Mouse (Mus musculus): ENCODE measurements at regions not wholly inside any gene's neighbourhood (a gene's known extent, or its start where the extent isn't known, plus 50 kb on each side); places are given as distances from the start of the nearest gene placed in this dataset.
"Not testable (repeated sequence)": the region's sequence is repeated elsewhere in the genome, so short reads cannot be mapped to it uniquely, and the experiment has no call there.

DNA sequence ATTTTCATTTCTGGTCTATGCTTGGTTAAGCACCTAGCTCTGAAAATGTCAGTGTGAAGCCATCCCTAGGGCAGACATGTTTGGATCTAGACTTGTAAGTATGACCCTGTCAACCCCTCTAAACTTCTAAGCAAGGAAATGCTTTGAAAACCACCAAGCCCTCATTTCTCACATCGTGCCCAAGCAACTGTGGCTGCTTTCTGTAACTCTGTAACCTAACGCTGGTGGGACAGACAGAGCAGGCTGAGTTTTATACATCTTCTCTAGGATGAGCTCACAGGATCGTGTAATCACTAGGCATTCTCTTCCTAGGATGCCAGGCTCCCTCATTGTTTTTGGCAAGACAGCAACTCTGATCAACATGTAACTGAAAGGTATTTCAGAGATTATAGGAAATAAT is 309.6 kb upstream of the Pkdcc start:
- DNase-seq (ENCODE audit: extremely low spot score in 1 of 2, low spot score in 1 of 2), result no peak

DNA sequence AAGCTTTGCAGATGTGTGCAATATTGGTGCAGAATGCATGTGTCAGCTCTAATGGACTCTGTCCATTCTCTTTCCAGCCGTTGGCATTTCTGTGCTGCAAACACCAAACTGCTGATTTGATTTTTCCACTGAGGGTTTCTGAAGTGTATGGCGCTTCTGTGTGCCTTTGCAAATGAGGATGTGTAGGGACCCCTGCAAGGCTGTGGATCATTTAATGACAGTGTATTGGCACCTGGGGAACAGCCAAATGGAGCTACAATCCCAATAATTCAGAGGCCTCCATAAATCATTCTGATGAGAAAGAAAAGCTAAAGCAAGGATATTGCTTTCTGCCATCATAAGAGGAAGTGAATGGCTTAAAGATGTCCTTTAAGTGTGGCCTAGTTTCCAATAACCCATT is 305.9 kb upstream of the Pkdcc start:
- DNase-seq (ENCODE audit: extremely low spot score in 1 of 2, low spot score in 1 of 2), result no peak

DNA sequence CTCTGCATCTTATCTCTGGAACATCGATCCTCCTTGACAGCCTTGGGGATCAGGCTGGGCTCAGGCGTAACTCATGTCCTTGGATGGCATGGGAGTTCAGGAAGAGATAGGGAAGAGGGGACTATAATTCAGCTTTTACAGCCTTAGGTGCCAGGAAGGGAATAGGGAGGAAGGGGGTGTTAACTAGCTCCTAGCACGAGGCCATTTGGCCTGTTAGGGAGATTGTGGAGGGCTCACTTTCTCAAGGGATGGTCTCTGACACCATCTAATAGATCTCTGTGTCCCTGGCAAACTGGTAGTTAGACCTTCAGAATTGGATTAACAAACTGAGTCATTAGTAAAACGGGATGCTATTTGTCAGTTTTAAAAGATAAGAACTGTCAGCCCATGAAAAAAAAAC is 292.1 kb upstream of the Pkdcc start:
- not testable (repeated sequence) for DNase-seq (ENCODE audit: extremely low spot score in 1 of 2, low spot score in 1 of 2)

DNA sequence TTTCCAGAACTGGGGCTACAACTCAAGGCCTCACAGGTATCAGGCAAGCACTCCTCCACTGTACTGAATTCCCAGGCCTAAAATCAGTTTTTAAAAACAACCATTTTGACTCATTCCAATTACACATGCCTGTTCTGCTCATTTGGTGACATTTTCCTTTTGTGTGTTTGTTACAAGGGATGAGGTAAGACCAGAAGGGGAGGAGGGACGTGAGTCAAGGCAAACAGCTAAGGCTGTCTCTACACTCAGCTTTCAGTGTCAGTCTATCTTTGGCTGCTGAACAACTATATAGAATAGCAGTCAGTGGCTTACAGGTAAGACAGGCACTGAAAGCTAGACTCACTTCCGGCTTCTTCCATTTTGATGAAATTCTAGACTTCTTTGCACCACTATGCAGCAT is 289.3 kb upstream of the Pkdcc start:
- DNase-seq (ENCODE audit: extremely low spot score in 1 of 2, low spot score in 1 of 2), result no peak

DNA sequence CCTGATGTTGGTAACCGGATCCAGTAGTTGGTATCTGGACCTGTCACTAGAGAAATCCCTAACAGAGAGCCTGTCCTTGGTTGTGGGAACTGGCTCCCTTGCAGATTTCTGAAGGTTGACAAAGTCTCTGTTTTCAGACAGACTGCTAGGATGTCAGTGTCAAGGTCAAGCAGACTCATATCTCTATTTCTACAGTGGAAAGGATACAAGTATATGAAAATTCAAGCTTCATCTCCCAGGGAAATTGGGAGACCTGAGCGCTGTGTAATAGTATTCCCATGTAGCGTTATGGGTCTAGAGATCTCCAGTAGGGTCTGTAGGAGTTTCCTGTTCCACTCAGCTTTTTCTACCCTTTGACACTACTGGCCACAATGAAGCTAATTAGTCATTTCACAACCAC is 287.4 kb upstream of the Pkdcc start:
- no peak for DNase-seq (ENCODE audit: extremely low spot score in 1 of 2, low spot score in 1 of 2)

DNA sequence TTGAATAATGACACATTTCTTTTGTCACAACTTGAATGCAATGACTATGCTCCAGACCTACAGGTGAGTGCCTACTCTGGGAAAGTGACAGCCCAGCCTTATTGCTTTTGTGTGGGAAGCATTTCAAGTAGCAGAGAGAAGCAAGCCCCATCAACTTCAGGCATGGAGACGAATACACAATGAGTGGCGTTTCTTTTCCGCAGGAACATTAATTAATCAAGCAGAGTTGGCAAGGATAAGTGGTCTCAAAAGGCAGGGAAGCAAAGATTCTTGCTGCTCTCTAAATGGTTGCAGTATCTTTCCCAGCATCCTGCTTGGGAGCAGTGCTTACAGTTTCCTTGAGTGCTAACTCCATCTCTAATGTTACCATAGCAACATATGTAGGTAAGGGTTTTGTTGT is 285.6 kb upstream of the Pkdcc start:
- no peak for DNase-seq (ENCODE audit: extremely low spot score in 1 of 2, low spot score in 1 of 2)

DNA sequence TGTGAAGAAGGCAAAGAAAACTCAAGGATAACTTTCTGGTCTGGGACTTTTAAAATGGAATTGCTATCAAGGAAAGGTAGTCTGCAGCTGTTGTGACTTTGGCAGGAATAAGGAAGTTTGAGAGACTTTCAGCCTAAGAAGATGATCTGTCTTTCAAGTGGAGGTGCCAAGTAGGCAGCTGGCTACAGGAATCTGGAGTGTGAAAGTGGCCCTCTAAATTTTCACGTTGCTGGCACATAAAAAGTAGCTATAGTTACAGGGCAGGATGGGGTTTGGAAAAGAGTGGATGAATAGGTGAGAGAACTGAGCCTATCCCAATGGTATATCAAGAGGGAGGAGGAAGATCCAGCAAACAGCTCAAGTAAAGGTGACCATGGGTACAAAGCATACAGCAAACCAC is 284.4 kb upstream of the Pkdcc start:
- no peak for DNase-seq (ENCODE audit: extremely low spot score in 1 of 2, low spot score in 1 of 2)

DNA sequence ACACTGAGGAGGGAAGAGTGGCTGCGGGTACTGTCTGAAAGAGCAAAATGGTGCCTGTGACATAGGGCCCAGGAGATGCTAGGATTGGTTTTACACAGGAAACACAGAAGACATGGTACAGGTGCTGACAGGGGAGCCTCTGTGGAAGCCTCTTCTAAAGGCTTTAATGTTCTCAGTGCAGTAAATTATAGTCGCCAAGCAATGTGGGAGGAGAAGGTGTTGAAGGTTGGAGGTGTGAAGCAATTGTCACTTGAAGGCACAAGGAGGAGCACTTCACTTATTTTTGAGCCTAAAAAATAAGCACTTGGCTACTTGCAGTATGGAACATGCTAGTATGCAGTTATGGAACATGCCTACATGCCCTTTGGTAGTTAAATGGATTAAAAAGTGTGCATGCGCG is 283.6 kb upstream of the Pkdcc start:
- no peak for DNase-seq (ENCODE audit: extremely low spot score in 1 of 2, low spot score in 1 of 2)

DNA sequence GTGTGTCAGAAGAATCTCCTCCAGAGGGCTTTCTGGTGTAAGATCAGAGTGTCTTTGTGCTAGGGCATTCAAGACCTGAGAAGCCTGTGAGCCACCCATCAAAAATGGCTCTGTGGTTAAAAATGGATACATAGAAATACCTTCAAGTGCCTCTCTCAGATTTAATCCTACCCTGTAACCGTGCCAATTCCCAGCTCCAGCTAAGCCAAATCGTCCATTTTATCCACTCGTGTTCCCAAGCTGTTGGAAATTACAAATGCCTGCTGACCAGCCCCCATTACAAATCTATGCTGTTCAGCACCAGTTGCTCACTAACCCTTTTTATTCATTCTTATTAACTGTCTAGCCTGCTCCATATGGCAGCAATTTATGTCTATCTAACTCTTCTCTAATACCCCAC is 278.3 kb upstream of the Pkdcc start:
- DNase-seq (ENCODE audit: extremely low spot score in 1 of 2, low spot score in 1 of 2), result no peak

DNA sequence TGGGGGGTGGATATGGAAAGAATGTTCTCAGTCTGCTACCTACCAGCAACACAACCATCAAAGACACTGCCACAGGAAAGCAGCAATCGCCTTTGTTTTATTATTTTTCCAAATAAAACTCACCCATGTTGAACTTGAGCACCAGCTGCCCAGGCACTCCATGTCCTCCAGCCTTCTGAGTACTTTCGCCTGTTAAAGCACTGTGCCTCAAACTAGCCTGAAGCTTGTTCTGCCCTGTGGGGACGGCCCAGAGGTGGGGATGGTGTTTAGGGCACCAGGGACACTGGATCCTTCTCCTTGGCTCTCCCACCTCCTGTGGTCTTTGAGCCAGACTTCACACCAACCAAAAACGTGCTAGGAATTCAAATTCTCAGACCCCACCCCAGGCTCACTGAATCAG is 269.0 kb upstream of the Pkdcc start:
- DNase-seq (ENCODE audit: extremely low spot score in 1 of 2, low spot score in 1 of 2), result no peak

DNA sequence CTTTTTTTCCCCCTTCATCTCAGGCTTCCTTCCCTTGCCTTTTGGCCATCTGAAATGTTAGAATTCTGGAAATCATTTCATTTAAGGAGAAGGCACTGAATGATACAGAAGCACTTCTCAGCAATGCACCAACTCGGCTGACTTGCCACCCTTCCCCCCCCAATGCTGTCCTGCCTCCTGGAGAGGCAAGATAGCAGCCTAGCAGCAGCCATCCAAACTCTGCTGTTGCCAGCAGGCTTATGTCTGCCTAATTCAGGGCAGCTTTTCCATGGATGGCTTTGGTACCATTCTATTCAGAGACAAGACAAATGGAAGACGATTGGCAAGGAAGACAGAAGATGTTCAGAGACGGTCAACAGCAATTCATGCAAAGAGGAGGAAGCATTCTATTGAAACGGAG is 265.3 kb upstream of the Pkdcc start:
- no peak for DNase-seq (ENCODE audit: extremely low spot score in 1 of 2, low spot score in 1 of 2)

DNA sequence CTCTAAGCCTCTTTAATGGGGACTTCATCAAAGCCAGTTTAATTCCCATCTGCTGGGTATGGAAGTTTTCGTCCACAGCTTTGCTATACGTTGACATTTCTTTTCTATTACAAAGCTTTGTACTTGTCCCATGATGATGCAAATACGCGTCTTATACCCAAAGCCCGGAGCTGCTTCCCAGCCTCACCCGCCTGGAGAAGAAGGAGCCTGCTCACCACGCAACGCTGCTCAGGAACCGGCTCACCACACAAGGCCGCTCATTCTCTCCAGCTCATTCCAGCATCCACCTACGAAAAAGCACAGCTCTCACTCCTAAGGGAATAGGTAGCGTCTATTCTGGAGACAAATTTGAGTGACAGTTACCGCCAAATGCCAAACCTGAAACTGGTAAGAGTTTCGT is 264.8 kb upstream of the Pkdcc start:
- no peak for DNase-seq (ENCODE audit: extremely low spot score in 1 of 2, low spot score in 1 of 2)

DNA sequence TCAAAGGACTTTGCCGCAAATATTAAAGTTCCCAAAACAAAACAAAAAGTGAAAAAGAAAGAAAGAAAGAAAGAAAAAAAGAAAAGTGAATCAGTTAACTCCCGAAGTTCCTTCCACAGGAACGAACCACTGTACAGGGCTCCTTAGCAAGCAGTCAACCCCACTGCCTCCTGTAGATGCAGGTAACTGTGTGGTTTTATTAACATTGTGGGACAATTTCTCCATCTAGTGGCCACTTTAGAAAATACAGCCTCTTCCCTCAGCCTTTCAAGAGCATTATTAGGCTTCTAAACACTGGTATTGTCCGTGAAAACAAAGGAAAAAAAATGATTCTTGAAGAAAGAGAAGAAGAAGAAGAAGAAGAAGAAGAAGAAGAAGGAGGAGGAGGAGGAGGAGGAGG is 257.7 kb upstream of the Pkdcc start:
- peak in 1 of 2 experiments; percentile 13 for DNase-seq (ENCODE audit: extremely low spot score in 1 of 2, low spot score in 1 of 2)

DNA sequence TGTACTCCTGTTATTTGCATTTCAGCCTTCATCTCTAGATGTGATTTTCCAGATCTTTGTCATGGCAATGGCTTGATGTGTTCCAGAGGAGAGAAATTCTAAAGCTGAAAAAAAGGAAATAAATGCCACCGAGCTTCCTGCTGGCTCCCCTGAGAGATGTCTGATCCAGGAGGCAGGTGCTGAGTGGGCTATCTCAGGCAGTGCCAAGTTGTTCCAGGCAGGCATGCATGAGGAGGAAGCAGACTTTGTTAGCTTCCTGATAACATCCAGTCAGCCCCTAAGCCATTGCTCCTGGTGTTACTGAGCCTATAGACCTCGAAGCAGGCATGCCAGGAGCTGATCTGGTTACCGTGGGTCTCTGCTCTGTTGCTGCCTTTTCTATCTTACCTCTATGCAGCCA is 251.7 kb upstream of the Pkdcc start:
- no peak for DNase-seq (ENCODE audit: extremely low spot score in 1 of 2, low spot score in 1 of 2)

DNA sequence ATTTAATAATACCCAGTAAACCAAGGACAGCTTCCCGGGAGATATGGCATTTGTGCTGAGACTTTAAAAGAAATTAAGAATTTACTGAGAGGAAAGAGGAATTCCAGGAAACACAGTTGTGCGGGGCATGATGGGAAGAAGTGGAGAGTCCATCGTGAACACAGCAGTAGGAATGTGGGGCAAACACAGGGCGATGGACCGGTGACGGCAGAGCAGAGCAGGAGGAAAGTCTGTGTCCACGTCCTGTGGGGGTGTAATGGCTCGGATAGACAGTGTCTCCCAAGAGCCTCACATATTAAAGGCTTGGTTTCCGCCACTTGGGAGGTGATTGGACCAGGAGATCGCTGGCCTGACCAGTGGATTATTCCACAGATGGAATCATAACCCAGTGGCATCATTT is 215.4 kb upstream of the Pkdcc start:
- DNase-seq (ENCODE audit: extremely low spot score in 1 of 2, low spot score in 1 of 2), result peak in 1 of 2 experiments; percentile 3

DNA sequence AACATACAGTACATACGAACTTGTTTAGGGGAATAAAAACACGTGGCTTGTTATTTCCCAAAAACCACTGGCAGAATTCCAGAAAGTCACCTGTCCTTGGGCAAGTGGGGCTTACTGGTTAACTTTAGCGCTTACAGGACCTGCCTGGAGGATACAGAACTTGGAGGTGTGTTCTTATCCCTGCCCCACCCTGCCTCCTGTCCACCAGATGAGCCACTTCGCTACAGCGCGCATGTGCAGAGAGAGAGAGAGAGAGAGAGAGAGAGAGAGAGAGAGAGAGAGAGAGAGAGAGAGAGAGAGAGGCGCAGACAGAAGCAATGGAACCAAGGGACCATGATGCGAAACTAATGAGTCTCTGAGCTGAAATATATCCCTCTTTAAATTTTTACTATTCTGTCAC is 214.7 kb upstream of the Pkdcc start:
- no peak for DNase-seq (ENCODE audit: extremely low spot score in 1 of 2, low spot score in 1 of 2)

DNA sequence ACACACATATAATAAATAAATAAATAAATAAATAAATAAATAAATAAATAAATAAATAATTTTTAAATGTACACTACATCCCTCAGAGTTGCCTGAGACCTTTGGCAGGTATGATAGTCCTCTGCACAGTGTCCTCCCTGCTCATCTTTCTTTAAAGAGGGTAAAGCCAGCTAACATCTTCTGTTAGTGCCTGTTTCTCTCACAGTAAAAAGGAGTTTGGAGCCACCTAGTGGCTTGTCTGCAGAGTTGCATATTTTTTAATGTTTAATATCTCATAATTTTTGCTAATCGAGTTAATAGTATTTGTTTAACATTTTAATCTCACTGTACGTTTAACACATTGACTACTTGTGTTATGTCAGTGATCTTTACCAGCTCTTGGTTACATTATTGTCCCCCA is 213.5 kb upstream of the Pkdcc start:
- peak in 1 of 2 experiments; percentile 22 for DNase-seq (ENCODE audit: extremely low spot score in 1 of 2, low spot score in 1 of 2)

DNA sequence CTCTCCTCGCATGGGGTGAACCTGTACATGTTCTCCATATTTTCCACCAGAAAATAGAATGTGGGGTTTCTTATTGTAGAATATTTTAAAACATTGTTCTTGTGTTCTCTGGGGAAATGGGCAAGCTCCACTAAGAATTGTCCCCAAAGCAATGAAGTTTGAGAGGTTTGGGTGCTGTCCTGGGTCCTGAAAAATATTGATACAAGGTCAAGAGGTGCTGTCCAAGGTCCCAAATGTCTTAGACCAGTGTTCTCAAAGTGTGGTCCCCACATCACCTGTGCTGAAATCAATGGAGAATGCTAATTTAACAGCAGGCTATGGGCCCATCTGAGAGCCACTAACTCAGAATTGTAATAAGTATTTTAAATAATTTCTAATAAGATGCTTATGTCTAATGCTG is 204.2 kb upstream of the Pkdcc start:
- no peak for DNase-seq (ENCODE audit: extremely low spot score in 1 of 2, low spot score in 1 of 2)

DNA sequence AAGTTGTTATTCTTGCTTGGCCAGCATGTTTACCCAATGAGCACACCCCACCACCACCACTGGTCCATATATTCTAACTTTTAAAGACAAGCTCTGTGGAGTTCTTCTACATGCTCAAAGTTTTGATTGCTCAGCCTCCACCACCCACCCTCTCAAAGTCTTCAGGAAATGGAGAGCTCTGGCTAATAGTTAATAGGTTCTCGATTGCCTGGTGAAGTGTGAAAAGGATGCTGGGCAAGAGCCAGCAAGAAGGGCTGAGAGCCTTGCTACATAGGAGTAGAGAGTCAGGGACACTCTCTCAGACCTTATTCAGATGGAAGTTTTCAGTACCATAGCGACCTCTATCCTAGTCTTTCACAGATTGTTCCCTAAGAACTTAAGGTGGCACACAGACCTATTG is 199.4 kb upstream of the Pkdcc start:
- DNase-seq (ENCODE audit: extremely low spot score in 1 of 2, low spot score in 1 of 2), result no peak

DNA sequence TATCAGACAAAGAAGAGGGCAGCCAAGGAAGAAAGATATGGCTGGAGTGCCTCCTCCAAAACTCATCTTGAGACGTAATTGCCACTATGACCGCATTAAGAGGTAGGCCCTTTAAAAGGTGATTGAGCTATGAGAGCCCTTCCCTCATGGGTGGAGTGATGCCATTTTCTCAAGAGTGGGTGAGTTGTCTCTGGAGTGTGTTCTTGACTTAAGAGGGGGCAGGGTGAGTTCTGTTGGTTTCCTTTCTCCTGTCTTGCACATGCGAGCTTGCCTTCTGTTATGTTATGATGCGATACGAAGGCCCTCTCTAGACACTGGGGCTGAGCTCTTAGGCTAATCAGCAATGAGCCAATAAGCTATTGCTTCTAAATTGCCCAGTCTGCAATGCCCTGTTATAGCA is 198.2 kb upstream of the Pkdcc start:
- no peak for DNase-seq (ENCODE audit: extremely low spot score in 1 of 2, low spot score in 1 of 2)

DNA sequence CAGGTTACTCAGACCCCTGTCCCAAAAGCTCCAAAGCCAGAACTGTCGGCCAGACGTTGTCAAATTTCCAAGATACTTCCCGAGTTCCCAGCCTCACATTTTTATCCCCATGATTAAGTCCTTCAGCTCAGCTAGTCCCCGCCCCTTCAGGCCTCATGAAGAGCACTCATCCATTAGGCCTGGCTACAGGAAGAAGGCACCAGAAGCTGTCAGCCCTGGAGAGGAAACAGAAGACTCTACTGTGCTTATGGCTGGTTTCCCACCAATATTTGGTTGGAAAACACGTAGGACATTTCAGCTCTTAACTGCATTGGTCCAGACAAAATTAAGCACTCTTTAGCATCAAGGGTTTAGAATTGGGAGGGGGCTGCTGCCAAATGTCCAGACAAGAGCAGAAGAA is 195.8 kb upstream of the Pkdcc start:
- DNase-seq (ENCODE audit: extremely low spot score in 1 of 2, low spot score in 1 of 2), result no peak

DNA sequence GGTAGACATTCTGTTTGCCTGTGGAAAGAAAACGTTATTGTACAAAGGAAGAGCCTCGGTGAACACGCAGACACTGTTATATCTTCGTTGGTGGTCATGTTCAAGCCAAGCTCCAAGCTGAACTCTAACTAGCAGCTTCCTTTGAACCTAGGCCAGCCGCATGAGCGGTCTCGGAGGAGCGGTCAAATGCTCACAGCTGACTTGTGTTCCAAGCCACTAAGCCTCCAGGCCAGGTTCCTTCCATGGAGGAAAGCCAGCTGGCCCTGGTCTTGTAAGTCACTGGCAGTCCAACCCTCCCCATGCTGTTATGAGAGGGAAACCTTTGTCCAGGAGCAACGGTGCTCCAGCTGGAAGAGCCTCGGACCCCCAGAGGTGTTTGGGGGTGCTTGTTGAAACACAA is 194.5 kb upstream of the Pkdcc start:
- DNase-seq (ENCODE audit: extremely low spot score in 1 of 2, low spot score in 1 of 2), result no peak

DNA sequence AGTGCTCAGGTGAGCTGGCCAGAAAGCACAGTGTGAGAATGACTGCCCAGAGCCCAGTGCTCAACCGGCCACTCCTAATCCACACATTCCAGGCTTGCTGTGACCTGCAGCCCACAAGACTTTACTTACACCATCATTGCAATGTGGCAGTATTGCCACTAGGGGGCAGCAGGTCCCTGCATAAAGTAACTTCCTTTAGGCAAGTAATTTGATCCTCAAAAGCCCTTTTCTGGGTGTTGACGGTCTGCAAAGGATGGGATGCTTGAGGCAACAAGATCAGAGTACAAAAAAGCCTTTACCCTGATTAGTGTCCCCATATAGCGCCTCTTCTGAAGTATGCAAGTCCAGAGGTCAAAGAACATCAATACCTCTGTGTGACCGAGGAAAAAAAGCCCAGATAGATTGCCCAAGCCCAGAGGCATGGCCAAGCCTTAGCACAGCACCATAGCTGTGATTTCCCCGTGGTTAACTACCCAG is 189.7 kb upstream of the Pkdcc start:
- peak; percentile 69 to 83 for DNase-seq (ENCODE audit: extremely low spot score in 1 of 2, low spot score in 1 of 2)

Data from layer of hippocampus, postnatal 25 days (tissue).